Mouse (Mus musculus) 3T3-L1 (cell line): Measurements from ENCODE around the gene Gm20479.

Experiments
- DNase-seq: peaks from one replicate; pipeline ENCODE4 v3.0.0-alpha.2; 2015; ENCODE audit warnings: low read depth, low spot score

Gene Gm20479

DNA sequence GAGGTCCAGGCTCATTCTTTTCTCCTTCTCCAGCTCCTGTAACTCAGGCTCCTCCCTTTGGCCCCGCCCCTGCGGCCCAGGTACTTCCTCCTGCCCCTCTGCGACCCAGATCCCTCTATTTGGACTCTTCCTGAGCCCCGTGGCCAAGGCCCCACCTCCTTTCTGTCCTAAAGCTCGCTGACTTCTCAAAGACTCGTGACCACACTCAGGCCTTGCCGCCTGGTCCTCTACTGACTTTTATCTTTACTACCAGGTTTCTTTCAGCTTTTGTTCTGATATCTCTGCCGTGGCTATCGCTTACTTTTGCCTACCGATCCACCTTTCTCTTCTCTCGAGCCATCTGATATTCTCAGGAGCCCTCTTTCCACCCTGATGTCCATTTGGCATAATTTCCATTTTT, 10.8 kb upstream of the Gm20479 start:
- no peak for DNase-seq

DNA sequence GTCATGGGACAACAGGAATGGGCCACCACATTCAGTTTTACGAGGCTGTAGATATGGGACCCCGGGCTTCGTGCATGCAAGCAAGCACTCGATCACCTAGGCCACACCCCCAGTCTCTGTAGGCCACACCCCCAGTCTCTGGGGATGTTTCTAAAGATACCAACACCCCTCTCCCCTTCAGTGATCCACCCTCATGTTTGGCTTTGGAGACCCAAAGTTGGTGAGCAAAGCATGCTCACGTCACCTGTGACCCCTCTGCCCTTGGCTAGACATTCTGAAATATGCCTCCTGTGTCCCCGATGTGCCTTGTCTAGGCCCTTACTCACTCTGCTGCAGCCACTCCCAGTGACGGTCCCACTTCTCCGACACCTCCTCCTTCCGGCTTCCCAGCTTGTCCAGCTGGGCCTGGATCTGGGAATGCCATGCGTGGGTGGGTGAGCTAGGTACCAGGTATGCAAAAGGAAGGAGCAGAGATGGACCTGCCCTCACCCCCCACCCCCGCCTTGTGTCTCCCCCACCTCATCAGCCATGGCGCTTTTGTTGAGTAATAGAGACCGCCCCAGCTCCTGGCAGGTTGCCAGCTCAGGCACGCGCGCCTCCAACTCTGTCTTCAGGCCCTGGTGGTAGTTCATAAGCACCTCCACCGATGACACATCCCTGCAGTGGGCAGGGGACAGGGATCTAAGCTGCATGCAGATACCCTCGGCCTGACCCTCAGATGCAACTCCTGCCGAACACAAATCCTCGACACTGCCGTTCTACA, 9.0 kb upstream of the Gm20479 start:
- DNase-seq = no peak

DNA sequence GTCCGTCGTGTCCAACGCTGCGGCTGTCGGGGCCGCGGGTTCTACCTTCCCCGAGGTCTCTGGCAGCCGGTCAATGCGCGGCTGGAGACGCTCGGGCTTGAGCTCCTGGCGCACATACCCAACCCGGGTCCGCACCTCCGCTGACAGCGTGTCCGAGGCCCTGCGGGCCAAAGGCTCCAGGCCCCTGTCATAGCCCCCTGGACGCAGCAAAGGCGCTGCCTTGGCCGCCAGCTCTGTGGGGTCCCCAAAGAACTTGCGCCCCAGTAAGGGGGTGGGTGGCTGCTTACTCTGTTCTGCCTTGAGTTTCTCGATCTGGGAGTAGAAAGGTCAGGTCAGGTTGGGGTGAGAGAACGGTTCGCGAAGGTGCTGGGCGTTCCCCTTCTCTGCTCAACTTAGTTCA, 7.2 kb upstream of the Gm20479 start:
- DNase-seq = no peak

DNA sequence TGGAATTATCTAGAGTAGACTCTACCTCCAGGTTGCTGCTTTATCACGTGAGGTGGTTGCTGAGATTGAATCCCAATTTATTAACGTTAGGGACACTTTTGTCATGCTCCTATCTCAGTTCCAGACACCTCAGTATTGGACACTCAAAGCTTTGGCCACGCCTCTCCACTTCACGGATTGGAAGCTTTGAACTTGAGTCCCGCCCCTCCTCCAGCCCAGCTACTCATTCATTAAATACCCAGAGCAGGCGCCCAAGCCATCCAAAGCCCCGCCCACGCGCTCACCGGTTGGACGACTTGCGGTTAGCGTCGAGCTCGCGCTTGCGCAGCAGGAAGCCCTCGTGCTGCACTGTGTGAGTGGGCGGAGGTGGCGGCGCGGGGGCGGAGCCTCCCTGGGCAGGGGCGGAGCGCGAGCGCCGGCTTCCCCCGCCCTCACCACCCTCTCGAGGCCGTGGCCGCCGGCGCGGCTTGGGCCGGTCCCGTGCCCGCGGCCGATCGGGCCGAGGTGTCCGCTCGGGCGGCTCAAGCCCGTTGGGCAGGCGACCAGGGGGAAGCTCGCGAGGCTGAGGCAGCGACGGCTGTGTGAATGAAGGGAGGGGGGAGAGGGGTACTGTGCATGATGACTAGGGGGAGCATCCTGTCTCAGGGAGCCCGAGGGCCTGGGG, 4.2 kb upstream of the Gm20479 start:
- peak; percentile 99 for DNase-seq

DNA sequence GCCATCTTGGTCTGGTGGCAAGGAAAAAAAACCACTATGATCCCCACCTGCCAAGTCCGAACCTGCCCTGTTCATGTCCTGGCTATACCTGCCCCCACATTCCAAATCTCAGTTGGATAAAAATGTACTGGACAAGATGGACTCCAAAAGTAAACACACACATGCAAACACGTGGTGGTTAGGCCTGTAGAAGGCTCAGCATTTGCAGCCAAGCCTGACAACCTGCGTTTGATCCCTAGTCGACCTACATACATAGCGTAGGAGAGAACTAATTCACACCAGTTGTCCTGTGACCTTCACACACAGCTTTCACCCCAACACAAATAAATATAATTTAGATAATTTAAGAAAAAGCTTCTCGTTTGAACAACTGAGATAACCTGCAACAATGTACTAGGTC, 3.5 kb upstream of the Gm20479 start:
- DNase-seq = no peak

DNA sequence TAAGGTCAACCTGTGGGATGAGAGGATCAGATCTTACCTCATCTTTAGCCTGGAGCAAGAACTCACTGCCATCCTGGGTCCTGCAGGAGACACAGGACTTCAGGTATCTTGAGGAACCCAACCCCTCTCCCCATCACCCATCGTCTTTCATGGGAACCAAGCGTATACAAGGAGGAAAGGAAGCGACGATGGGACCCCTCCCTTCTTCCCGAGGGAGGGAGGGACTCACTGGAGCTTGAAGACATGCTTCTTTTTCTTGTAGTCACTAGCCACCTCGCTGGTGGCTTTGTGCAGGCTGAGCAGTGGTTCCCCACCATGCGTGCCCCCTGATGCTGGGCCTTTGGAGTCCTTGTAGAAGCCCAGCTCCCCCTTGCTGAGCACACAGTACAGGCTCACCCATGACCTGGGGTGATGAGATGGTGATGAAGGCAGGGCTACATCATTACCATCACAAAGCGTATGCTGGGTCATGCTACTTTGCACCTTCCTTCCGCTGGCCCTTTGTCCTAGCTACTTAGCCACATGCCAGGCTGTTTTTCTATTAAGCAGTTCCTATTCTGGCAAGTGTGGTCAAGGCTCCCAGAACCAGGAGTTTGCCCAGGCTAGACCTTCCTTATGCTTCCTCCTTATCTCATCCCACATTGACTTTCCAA, 2.6 kb upstream of the Gm20479 start:
- DNase-seq = no peak

DNA sequence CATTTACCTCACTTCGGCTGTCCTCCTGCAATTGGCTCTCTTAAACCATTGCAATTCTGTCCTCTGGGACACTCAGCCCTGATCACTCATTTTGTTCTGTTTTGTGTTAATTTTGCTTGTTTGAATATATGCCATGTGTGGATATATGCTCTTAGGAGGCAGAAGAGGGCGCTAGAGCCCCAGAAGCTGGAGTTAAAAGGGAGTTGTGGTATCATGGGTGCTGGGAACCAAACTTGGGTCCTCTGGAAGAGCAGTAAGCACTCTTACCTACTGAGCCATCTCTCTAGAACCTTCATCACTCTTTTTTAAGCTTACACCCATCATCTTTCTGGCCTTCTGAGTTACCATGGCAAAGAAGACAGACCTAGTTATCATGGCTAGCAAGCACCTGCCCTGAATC, 1.9 kb upstream of the Gm20479 start:
- DNase-seq = no peak

DNA sequence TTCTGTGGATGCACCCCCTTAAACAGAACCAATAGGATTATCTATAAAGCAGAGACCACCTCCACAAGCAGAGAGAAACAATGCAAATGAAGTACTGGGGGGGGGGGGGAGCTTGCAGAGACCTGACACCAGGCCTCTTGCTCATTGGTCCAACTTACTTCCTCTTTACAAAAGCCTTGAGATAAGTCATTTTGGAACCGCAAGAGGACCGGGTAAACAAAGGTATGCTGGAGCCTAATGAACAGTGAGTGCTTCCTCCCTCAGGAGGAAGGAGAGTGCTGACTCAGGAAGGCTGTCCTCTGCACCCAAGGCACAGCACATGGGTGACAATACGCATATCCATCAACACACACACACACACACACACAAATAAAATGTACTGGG, 368 bp upstream of the Gm20479 start:
- DNase-seq = no peak

DNA sequence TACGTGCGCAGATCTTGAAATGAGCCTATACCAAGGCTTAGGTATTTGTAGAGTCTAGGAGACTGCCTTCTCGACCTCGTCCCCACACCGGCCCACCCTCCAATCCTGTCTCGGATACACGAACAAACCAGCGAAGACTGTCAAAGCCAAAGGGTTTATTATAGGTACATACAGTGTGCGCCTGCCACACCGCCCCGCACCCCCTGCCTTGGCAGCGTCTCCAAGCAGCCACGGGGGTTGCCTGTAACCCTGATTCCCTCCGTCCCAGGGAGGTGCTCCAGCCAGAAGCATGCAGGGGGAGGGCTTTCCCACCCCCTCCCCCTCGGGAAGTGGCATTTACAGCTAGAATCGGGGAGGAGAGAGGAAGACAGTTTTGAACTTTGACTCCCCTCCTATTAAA, 971 bp downstream of the Gm20479 start:
- no peak for DNase-seq

DNA sequence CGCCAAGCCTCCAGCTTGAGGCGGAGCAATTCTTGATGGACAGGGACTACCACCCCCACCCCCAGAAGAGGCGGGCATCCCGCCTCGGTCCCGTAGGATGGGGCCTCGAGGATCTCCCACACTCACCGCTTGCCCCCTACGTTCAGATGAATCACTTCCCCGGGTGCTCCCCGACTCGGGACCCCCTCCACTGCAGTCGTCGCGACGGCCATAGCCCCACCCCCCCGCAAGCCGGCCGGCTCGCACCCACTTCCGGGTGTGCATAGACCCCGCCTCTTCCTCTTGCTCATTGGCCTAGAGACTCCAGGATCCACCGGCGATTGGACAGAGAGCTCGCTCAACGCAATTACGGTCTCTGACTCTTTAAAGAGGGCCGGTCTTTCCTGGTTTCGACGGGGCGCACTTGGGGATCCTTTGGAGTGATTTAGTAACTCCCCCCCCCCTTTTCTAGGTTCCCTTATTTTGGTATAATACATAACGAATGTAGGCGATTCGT, 1.4 kb downstream of the Gm20479 start, which contains the start of gene Shkbp1:
TSS of gene Shkbp1 (minus strand) at position 275 of the 496 bp plus-strand sequence.
- DNase-seq = peak; percentile 89

DNA sequence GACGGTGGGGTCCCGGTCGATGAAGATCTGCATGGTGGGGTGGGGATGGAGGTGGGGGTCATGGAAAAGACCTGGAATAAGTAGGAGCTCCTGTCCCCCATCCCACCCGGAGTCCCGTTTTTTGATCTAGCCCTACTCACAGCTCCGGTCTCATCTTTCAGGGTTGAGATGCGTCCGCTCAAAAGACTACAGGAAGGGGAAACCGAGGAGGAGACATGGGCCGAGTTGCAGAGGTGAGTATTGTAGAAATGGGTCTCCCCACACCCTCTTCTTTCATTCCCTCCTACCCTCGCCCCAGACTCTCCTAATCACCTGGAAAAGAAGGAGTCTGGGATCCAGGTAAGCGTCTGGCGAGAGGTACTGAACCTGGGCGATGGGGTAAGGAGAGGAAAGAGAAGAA, 2.0 kb downstream of the Gm20479 start:
- DNase-seq = no peak

DNA sequence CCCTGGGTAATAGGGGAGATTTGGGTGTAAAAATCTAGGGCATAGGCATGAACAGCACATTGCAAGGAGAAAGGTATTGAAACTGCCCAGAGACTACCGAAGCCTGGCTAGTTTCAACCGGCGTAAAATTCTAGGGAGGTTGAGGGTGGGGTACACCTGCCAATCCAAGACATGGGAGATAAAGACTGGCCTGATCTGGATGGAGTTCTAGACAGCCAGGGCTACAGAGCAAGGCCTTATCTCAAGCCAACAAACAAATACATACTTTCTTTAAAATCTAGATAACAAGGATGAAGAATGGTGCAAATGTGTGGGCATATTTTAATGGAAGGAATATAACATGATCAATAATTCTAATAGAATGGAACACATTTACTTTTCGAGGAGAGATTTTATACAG, 2.4 kb downstream of the Gm20479 start:
- no peak for DNase-seq

DNA sequence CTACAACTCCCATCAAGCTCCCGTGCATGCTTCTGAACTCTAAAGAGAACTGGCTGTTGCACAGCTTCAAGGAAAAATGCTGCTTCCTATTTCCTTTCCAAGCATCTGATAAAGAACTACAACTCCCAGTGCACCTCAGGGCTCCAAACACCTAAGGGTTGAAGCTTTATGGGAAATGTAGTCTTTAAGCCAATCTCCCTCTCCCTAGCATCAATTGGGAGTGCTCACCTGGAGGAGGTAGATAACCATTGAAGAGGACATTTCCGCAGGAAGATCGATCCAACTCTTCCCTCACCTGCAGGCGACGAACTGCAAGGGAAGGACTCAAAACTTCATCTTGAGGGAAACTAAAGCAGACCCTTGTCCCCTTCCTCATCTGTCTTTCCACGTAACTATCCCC, 3.1 kb downstream of the Gm20479 start:
- peak; percentile 44 for DNase-seq

DNA sequence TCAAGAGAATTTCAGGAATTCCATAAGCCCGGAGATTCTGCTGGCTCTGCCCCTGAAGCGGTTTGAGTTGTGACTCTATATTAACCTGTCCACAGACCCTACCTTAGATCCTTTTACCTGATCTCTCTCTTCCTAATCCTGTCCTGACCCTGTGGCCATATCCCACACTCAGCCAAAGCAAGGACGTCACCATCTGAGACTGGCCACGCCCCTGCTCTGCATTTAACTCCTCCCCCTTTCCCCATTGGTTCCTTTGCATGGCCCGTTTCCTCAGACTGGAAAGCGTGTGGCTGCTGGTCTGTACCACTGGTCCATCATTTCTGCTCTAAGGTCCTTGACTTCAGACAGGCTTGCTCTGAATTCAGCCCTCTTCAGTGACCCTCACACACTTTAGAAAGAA, 11.8 kb downstream of the Gm20479 start:
- DNase-seq = no peak

DNA sequence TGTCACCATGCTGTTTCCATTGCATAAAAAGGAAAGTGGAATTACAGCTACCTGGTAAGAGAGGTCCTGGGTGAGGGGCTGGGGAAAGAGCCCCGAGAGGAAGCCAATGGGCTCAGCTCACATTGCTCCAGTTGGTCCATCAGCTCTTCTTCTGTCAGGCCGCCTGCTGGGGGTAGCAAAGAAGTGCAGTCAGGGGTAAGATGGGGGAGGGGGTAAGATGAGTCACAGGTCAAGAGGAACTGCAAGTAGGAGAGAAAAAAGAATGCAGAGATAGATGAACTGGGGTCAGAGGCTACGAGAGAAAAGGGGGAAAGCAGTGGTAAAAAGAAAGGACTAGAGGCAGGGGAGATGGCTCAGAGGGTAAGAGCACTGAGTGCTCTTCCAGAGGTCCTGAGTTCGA, 14.6 kb downstream of the Gm20479 start:
- peak; percentile 60 for DNase-seq

DNA sequence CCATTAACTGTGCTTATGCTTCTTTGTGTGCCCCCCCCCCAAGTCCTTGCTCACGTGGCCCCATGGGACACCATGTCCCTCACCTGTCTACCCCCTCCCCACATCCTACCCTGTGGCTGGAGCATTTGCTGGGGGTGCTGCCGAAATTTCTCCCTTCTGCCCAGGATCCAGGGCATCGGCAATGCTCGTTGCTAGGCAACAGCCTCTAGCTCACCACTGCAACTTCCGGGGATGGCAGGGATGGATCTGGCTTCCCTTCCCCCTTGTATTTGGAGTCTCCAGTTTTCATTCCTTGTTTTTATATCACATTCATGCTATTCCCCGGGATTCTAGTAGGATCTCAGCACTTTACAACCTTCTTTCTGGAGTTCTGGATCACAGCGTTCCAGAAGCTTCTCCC, 17.7 kb downstream of the Gm20479 start:
- DNase-seq = no peak

DNA sequence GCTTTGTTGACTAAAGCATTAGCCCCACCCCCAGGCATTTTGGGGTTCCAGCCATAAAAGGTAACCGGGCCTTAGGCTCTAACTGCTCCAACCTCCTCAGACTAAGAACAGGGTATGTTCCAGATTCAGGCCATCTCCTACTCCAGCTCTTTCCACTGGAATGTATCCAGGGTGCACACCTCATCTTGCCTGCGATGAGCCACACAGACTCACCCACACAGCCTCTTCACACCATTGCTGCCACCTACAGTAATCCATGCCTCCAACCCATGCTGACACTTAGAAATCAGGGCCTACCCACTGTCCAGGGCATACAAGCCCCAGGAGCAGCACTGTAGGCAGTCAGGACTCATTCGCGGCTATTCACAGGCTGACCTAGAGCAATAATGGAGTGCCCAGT, 18.1 kb downstream of the Gm20479 start:
- no peak for DNase-seq

DNA sequence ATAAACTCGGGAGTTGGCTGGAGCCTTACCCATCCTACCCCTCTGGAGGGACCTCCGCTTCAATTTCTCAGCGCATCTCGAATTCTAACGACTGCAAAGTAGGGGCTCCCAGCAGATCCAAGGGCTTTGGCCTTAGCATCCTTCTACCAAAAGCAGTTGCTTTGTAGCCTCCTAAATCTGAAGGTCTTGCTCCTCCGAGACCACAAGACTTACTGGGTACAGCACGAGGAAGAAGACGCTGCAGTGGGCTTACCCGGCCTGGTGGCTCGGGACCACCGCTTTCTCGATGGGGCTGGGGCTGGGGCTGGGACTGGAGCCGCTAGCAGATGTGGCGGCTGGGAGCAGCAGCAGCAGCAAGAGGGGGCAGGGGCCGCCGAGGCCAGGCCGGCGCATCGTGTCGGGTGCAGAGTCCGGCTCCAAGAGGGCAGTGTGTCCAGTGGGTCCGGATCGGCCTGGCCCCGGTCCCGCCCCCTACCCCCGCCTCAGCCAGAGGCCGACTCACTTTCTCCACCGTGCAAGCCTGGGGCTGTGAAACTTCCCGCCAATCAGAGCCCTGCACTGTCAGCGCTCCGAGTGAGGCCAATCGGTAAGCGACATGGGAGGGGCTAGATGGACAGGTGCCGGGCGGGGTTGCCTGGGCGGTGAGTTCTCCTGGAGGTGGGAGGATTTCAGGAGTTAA, 19.9 kb downstream of the Gm20479 start, which contains the start of gene Ltbp4:
TSS of gene Ltbp4 (minus strand) at position 518 of the 679 bp plus-strand sequence.
- no peak for DNase-seq

DNA sequence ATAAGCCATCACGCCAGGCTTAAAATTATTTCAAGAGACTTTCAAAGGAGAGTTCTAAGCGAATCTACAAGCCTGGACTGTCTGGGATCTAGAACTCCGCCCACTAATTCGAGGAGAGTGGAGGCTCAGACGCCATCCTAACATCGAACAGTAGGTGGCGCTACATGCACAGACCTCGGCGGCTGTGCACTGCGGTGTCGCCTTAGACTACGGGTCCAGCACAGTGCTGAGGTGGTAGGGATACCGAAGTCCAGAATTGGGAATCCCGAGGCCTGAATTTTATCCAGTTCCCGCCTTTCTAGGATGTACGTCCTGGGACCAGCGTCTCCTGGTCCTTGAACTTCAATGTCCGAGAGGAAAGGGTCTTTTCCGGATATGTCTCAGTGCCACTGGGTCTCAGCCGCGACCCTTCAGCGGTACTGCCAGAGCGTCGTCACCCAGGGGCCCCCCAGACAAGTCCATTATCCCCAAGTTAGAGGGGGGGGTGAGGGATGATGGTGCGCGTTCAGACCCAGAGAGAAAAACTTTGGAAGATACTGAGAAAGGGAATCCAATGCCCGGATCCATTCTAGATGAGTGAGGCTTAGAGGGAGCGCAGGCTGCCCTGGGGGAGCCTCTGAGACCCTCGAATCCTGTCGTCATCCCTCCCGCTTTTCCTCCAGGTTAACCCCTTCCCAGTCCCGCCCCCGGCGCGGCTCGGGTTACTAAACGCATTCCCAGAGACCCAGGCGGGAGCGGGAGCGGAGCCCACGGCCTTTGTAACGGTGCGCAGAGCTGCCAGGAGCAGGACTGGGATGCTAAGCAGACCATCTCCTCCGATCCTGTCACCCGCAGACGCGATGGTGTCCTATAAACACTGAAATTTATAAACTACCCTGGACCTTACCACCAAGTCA, 21.0 kb downstream of the Gm20479 start:
- DNase-seq = peak; percentile 94

DNA sequence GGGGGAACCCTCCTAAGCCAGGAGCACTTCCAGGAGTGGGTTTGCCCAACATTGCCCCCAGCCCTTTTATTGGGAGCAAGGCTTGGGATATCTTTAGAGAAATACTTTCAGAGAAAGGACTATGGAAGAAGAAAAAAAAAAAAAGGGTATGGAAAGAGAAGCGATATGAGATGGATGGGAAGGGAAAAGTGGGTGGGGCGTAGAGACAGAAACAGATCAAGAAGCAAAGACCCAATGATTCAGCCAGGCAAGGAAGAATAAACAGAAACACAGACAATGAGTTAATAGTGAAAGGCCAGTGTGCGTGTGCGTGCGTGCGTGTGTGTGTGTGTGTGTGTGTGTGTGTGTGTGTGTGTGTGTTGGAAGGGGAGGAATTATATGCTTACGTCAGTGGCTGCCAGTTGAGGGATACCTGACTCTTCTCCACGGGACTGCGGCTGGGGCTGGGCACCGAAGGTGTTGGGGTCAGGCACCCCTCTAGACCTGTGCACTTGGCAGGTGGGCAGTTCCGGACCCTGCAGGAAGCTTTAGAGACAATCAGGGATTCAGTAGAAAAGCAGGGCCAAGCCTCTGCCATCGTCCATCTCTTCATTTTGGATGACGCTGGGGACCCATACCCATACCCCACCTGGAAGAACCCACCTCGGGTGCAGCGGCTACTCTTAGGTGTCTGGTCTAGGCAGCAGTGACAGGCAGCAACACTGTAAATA, 22.1 kb downstream of the Gm20479 start:
- DNase-seq = no peak
